Mouse (Mus musculus): ENCODE measurements around the gene Crocc2.

GRCm38 (mm10) chr1:93176525-93177332 lies 8.2 kb downstream of the Crocc2 start:
- TF ChIP-seq CTCF (conservative IDR thresholded peaks at IDR 0.05; ENCODE audit: low read length), result no peak
- TF ChIP-seq POU5F1 (IDR thresholded peaks at IDR 0.05; ENCODE audit: borderline replicate concordance, low read length), result no peak
